Mouse (Mus musculus): ENCODE measurements at regions not wholly inside any gene's neighbourhood (a gene's known extent, or its start where the extent isn't known, plus 50 kb on each side); places are given as distances from the start of the nearest gene placed in this dataset.

DNA sequence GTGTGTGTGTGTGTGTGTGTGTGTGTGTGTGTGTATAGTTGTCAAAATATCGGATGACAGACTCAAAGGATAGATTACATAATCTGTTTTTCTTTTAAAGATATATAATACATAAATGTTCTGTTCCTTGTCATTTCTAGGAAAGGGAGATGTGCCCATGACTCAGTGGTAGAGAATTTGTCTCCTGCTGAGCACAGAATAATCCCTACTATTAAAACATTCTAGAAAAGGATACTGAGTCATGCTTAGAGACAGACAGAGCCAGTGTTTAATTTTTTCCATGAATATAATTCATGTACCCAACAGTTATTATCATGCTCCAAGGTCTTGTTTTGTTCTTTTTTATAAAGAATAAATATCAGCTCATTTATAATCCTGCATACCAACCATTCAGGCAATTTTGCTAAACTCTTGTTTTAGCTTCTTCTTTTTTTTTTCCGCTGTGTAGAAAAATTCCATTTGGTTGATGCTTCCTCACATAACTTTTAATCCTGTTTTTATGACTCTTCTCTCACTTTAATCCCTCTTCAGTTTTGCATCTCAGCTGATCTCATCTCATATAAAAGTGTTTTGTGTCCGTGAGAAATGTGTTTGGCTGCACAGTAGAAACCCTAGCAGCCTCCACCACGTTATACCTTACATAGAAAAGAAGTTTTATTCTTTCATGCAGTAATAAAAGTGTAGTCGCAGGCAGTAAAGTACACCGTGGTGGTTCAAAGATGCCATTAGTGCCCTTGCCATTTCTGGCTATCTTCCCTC is 762.3 kb downstream of the Nedd1 start:
- Histone ChIP-seq H3K4me1 (replicated peaks) (no peaks in the 10 kb centered on the region), H3K27me3 (no peaks in the 10 kb centered on the region), H3K36me3 (no peaks in the 10 kb centered on the region), H3K9ac (replicated peaks) (no peak overlapping the region), H3K4me2 (replicated peaks) (no peak overlapping the region), H3K9me3 (no peaks in the 10 kb centered on the region), H3K4me3 (replicated peaks) (no peak overlapping the region), H3K27ac (no peak overlapping the region)
- no peak for ATAC-seq
- WGBS = 59% methylated on average over 6 of the region's 6 CpGs

DNA sequence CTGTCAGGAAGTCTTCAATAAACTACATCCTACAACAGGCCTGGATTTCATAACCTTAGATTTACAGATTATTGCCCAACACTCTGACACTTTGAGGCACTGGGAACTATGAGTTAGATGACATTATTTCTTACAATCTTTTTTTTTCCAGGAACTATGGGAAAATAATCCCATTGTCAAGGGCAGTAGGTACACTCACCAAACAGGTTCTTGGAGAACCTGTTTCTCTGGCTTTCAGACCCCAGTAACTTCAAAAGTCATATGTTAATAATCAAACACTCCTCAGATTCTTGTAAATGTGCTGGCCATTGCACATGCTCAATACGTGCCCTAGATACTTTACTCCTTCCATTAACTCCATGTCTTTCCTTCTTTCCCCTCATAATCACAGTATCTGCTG is 769.1 kb downstream of the Nedd1 start:
- no peaks in the 10 kb centered on the region for H3K9me3 ChIP-seq
- no peak overlapping the region for H3K9ac ChIP-seq (replicated peaks)
- H3K4me2 ChIP-seq (replicated peaks) = no peak overlapping the region
- no peak overlapping the region for H3K27ac ChIP-seq
- H3K27me3 ChIP-seq = no peaks in the 10 kb centered on the region
- H3K36me3 ChIP-seq = no peaks in the 10 kb centered on the region
- WGBS = 88% methylated on average over 1 of the region's 1 CpGs
- no peak for ATAC-seq
- no peaks in the 10 kb centered on the region for H3K4me1 ChIP-seq (replicated peaks)
- no peak overlapping the region for H3K4me3 ChIP-seq (replicated peaks)

DNA sequence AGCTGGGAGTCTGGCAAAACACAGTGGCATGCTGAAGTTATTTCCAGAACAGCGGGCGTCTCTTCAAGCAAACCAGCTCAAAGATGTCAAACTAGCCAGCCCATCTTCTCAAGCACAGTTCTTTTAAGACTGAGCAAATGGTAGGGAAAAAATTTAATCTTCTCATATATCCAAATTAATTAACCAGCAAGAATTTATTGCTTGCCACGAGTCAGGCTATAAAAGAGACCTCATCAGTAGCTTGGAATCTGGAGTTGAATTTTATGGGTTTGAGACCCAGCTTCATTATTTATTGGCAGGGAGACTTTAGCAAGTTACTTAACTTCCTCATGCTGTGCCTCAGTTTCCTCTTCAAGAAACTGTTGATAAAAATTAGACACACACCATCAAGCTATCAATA is 742.5 kb upstream of the Tmpo start:
- no peak overlapping the region for H3K4me2 ChIP-seq (replicated peaks)
- H3K4me3 ChIP-seq (replicated peaks) = no peak overlapping the region
- ATAC-seq = no peak
- no peak overlapping the region for H3K9ac ChIP-seq (replicated peaks)
- WGBS = 83% methylated on average over 3 of the region's 3 CpGs
- H3K27ac ChIP-seq = no peak overlapping the region
- no peaks in the 10 kb centered on the region for H3K27me3 ChIP-seq
- no peaks in the 10 kb centered on the region for H3K9me3 ChIP-seq
- no peaks in the 10 kb centered on the region for H3K36me3 ChIP-seq
- H3K4me1 ChIP-seq (replicated peaks) = no peaks in the 10 kb centered on the region; the same call in 1 of the 2 replicates

DNA sequence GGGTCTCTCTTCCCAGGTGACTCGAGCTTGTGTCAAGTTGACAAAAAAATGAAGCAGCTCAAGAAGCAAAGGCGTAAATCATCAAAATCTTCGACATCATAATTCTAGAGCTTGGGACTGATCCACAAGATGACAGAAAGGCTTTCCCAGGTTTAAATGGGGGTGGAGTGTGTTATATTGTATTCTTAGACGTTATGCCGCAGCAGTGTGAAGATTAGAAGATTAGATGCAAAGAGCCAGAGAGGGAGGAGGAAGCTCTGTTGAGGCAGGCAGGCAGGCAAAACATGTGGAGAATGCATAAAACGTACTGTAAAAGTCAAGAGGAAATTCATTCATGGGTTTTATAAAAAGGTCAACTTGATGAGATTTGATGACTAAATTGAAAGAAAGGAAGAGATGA is 708.7 kb upstream of the Tmpo start:
- H3K9ac ChIP-seq (replicated peaks) = no peak overlapping the region
- H3K36me3 ChIP-seq = no peaks in the 10 kb centered on the region
- H3K4me1 ChIP-seq (replicated peaks) = no peaks in the 10 kb centered on the region; the same call in 1 of the 2 replicates
- ATAC-seq = no peak
- no peaks in the 10 kb centered on the region for H3K9me3 ChIP-seq
- H3K4me2 ChIP-seq (replicated peaks) = no peak overlapping the region
- WGBS = 80% methylated on average over 6 of the region's 6 CpGs
- no peak overlapping the region for H3K4me3 ChIP-seq (replicated peaks)
- H3K27ac ChIP-seq = no peak overlapping the region
- no peaks in the 10 kb centered on the region for H3K27me3 ChIP-seq

DNA sequence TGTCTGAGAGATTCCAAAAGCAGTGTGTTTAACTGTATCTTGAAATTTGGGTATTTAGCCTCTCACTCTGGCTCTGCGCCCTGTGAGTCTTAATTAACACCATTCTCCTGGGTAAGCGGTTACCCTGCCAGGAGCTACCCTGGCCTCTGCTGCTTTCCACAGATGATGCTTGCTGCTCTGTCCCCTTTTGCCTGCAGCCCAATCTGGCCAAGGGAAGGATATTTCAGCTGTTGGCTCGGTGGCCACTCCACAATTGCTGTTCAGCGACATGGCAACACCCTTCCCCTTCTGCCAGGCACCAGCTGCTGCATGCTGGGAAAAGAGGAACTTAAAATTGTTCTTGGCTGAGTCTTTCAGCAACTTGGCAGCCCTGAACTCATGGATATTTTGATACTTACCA is 707.4 kb upstream of the Tmpo start:
- Histone ChIP-seq H3K4me2 (replicated peaks) (no peak overlapping the region), H3K4me3 (replicated peaks) (no peak overlapping the region), H3K9ac (replicated peaks) (no peak overlapping the region), H3K27ac (no peak overlapping the region), H3K4me1 (replicated peaks) (no peaks in the 10 kb centered on the region; the same call in 1 of the 2 replicates), H3K36me3 (no peaks in the 10 kb centered on the region), H3K27me3 (no peaks in the 10 kb centered on the region), H3K9me3 (no peaks in the 10 kb centered on the region)
- ATAC-seq = no peak
- WGBS = 76% methylated on average over 4 of the region's 4 CpGs

DNA sequence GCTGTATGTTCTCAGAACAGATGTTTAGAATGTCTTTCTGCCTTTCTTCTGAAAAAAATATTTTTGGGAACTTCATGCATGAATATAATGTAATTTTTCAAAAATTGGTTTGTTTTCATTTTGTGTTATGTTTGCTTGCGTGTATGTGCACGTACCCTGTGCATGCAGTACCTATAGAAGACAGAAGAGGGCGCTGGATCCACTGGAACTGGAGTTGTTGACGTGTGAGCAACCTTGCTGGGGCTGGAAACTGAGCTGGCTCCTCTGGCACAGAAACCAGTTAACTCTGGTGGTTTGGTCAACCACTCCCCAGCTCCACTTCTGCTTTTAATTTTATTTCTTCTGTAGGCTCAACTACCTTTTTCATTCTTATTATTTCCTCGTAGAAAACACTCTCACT is 702.0 kb upstream of the Tmpo start:
- Histone ChIP-seq H3K27me3 (no peaks in the 10 kb centered on the region), H3K9me3 (no peaks in the 10 kb centered on the region), H3K9ac (replicated peaks) (no peak overlapping the region), H3K36me3 (no peaks in the 10 kb centered on the region), H3K4me2 (replicated peaks) (no peak overlapping the region), H3K4me3 (replicated peaks) (no peak overlapping the region), H3K4me1 (replicated peaks) (peaks cover 10% of the 10 kb centered on the region), H3K27ac (no peak overlapping the region)
- WGBS = 75% methylated on average over 5 of the region's 5 CpGs
- no peak for ATAC-seq

DNA sequence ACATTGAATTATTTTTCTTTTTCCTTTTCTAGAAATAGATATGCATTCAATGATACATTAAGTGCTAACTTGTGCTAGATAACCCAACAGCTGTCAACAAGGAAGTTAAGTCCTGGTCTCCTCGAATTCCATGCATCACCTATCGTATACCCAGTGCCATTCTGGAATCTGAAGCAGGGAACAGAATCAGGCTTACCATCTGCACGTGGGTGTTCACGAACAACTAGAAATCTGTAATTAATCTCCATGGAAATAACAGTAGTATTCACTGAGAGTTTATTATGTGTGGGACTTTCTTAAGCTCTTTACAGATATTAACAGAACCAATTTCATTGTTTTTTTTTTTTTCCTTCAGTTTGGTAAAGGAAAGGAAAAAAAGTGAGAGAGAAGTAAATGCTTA is 701.4 kb upstream of the Tmpo start:
- H3K9ac ChIP-seq (replicated peaks) = no peak overlapping the region
- H3K9me3 ChIP-seq = no peaks in the 10 kb centered on the region
- no peaks in the 10 kb centered on the region for H3K27me3 ChIP-seq
- H3K36me3 ChIP-seq = no peaks in the 10 kb centered on the region
- H3K27ac ChIP-seq = no peak overlapping the region
- no peak overlapping the region for H3K4me3 ChIP-seq (replicated peaks)
- H3K4me1 ChIP-seq (replicated peaks) = peaks cover 10% of the 10 kb centered on the region
- no peak for ATAC-seq
- 68% methylated on average over 4 of the region's 4 CpGs for WGBS
- no peak overlapping the region for H3K4me2 ChIP-seq (replicated peaks)

DNA sequence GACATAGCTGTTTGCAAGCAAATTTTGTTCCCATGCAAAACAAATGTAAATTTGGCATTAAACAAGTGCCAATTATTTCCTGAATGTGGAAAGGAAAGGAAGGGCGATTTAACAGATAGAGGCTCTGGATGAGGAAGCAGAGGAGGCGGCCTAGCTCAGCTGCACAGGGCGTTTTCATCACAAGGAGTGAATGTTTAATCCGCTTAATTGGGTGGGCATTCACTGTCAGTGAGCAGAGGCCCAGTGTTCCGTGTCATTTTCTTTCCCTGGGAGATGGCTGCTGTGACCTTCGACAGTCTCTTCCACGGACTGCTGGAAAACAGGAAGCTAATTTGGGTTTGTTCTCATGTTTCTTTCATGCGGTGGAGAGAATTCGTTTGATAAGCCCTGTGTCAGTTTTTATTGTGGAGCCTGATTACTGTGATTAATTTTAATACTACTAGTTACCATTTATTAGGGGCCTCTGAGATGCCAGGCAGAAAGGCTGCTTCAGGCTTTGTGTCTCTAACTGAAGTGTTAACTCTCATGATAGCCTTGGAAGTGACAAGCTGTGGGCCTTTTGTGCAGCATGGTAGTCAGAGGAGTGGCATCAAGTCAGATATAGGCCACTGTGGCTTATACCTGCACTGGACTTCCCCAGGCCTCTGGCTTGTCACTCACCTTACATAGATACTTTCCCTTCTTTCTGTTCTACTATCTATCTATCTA is 700.6 kb upstream of the Tmpo start:
- H3K4me3 ChIP-seq (replicated peaks) = no peak overlapping the region
- H3K4me1 ChIP-seq (replicated peaks) = peaks cover 10% of the 10 kb centered on the region
- no peaks in the 10 kb centered on the region for H3K27me3 ChIP-seq
- H3K36me3 ChIP-seq = no peaks in the 10 kb centered on the region
- H3K27ac ChIP-seq = peak overlapping the region; percentile 80
- no peak overlapping the region for H3K4me2 ChIP-seq (replicated peaks)
- ATAC-seq = peak; percentile 85
- 5% methylated on average over 9 of the region's 9 CpGs for WGBS
- H3K9me3 ChIP-seq = no peaks in the 10 kb centered on the region
- H3K9ac ChIP-seq (replicated peaks) = no peak overlapping the region

DNA sequence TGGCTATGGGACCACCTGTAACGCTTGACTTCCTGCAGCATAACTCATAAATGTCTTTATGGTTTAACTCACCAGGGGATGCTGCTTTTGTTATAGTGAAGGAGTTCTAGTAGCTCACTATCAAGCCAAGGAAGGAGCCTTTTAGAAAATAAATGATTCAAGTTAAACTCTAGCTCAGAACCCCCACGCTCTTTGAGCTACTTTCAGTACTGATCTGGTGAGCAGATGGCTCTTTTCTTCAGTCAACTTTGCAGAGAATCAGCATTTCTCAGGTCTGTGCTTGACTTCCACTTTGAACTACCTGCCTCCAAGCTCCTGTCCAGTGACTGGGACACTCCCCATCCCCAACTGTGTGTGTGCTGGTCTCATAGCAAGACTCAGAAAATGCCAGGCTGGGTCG is 694.3 kb upstream of the Tmpo start:
- Histone ChIP-seq H3K4me1 (replicated peaks) (no peaks in the 10 kb centered on the region), H3K4me2 (replicated peaks) (no peak overlapping the region), H3K27ac (no peak overlapping the region), H3K4me3 (replicated peaks) (no peak overlapping the region), H3K9ac (replicated peaks) (no peak overlapping the region), H3K36me3 (no peaks in the 10 kb centered on the region), H3K27me3 (no peaks in the 10 kb centered on the region), H3K9me3 (no peaks in the 10 kb centered on the region)
- ATAC-seq = no peak
- 93% methylated on average over 3 of the region's 3 CpGs for WGBS

DNA sequence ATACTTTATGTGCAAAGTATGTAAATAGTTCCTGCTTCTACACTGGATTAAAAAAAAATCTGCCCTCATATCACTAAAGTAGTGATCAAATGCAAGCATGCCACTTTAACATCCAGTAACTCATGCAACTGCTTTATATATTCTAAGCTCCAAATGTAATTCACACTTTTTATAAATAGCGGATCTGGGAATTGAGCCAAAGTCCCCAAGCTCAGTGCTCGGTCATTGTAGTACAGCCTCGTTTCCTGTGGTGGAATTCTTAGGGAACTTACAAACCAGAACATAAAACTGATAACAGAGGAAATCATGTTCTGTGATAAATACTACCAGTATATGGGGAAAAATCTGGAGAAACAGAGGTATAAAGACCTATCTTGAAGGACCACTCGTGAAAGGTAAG is 690.1 kb upstream of the Tmpo start:
- Histone ChIP-seq H3K27ac (no peak overlapping the region), H3K27me3 (no peaks in the 10 kb centered on the region), H3K4me3 (replicated peaks) (no peak overlapping the region), H3K4me2 (replicated peaks) (no peak overlapping the region), H3K4me1 (replicated peaks) (no peaks in the 10 kb centered on the region), H3K36me3 (no peaks in the 10 kb centered on the region), H3K9me3 (no peaks in the 10 kb centered on the region), H3K9ac (replicated peaks) (no peak overlapping the region)
- 73% methylated on average over 4 of the region's 4 CpGs for WGBS
- no peak for ATAC-seq

DNA sequence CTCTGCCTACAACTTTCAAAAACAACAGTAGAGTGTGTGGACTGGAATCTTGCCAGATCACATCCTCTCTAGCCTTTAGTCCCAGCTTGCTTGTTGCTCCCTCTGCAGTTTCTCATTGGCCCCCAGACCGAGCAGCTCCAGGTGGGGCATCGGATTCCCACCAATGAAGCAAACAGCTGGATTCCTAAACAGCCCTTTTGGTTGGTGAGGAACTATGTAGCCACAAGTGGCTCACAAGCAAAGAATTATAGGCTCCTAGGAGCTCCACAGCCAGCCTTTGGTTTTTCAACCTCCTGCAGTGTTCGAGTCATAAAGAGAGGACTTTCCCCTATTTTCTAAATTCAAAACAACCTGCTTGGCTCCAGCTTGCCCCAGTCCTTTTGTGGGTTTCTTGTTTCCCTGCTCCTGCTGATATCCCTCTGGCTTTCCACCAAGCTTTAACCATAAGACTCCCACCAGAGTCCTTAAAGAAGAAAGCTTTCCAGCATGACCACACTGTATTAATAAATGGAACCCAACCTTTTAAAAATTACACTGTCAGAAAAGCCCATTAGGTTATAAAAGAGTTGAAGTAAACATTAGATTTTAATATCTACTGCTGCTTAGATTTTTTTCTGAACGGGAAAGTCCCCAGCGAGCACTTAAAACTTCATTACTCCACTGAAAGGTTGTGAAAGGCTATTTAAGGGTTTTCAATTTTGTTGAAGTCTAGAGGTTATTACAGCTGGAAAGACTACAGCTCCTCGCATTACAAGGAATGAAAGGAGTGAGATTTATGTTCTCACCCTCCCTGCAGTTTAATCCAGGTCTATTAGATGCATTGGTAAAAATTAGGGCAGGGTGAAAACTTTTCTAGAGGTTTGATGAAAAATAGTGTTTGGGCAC is 677.8 kb upstream of the Tmpo start:
- 40% methylated on average over 6 of the region's 6 CpGs for WGBS
- H3K27me3 ChIP-seq = no peaks in the 10 kb centered on the region

DNA sequence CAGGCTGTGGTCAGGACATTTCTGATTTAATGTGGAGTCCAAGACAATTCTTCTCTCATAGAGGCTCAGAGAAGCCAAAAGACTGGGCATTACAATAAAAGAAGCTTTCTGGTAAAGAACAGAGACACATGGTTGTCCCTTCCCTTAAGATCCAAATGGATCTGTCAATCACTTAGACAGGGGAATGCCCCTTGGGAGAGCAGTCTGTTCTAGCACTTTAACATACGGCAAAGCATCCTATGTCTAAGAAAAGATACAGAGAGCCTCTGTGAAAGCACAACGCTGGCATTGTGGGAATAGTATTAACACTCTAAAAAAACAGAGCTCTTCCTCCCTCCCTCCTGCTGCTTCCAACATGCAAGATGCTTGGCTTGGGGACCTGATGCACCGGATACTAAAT is 646.0 kb upstream of the Tmpo start:
- H3K9me3 ChIP-seq = no peaks in the 10 kb centered on the region
- H3K4me1 ChIP-seq (replicated peaks) = peaks cover 10% of the 10 kb centered on the region
- H3K36me3 ChIP-seq = no peaks in the 10 kb centered on the region
- H3K27me3 ChIP-seq = no peaks in the 10 kb centered on the region
- no peak overlapping the region for H3K9ac ChIP-seq (replicated peaks)
- 27% methylated on average over 3 of the region's 3 CpGs for WGBS
- no peak overlapping the region for H3K4me3 ChIP-seq (replicated peaks)
- no peak overlapping the region for H3K4me2 ChIP-seq (replicated peaks)
- 0 out of 2 replicates have a peak, but pooled peaks have one; percentile 43 for ATAC-seq
- H3K27ac ChIP-seq = no peak overlapping the region

More for the DNA sequence above, 677.8 kb upstream of the Tmpo start:
- no peaks in the 10 kb centered on the region for H3K36me3 ChIP-seq
- H3K9ac ChIP-seq (replicated peaks) = no peak overlapping the region
- no peak overlapping the region for H3K4me3 ChIP-seq (replicated peaks)
- H3K4me2 ChIP-seq (replicated peaks) = no peak overlapping the region
- no peak for ATAC-seq
- H3K9me3 ChIP-seq = peaks cover 3% of the 10 kb centered on the region; the same call in 1 of the 2 replicates
- H3K4me1 ChIP-seq (replicated peaks) = 0 out of 2 replicates have a peak, but pooled peaks cover 3% of the 10 kb centered on the region
- H3K27ac ChIP-seq = no peak overlapping the region

All from midbrain, embryonic 13.5 days (tissue).